Mouse (Mus musculus) E14TG2a.4 (cell line): Measurements from ENCODE around the gene F13a1.

ENCODE experiments used
- H3K27me3 ChIP-seq: 2 replicates; pipeline ENCODE4 v1.6.1; 2014; ENCODE audit warnings: low read length, control low read depth; ENCODE audit not compliant: insufficient read depth
- H3K36me3 ChIP-seq: 2 replicates; pipeline ENCODE4 v1.6.1; 2014; ENCODE audit warnings: low read length, control low read depth; ENCODE audit not compliant: insufficient read depth
- H3K4me1 ChIP-seq: replicated peaks from 2 replicates; pipeline ENCODE4 v1.6.1; 2014; ENCODE audit warnings: low read depth, low read length, control low read depth
- H3K4me3 ChIP-seq: replicated peaks from 2 replicates; pipeline ENCODE4 v1.5.1; 2014; ENCODE audit warnings: mild to moderate bottlenecking, low read length
- H3K9me3 ChIP-seq: 2 replicates; pipeline ENCODE4 v1.6.1; 2014; ENCODE audit warnings: low read length, control low read depth
- CTCF ChIP-seq: conservative IDR thresholded peaks from 2 replicates; pipeline ENCODE4 v1.5.1; 2014; ENCODE audit warnings: low read length
- NANOG ChIP-seq: IDR thresholded peaks from 2 replicates; pipeline ENCODE4 v1.6.1; 2014; ENCODE audit warnings: borderline replicate concordance, low read length, mixed read lengths
- POU5F1 ChIP-seq: IDR thresholded peaks from 2 replicates; pipeline ENCODE4 v1.6.1; 2014; ENCODE audit warnings: low read length, borderline replicate concordance

The F13a1 gene

GRCm38 (mm10) chr13:36839111-36839510 lies 210.9 kb downstream of the F13a1 start:
- Histone ChIP-seq H3K36me3 (no peaks in the 10 kb centered on the region), H3K9me3 (peaks cover 13% of the 10 kb centered on the region), H3K4me1 (no peaks in the 10 kb centered on the region), H3K27me3 (no peaks in the 10 kb centered on the region), H3K4me3 (no peak overlapping the region)
- TF ChIP-seq NANOG (no peak), CTCF (no peak), POU5F1 (no peak)
